Mouse (Mus musculus) midbrain, postnatal 0 days (tissue): ENCODE measurements at regions not wholly inside any gene's neighbourhood (a gene's known extent, or its start where the extent isn't known, plus 50 kb on each side); places are given as distances from the start of the nearest gene placed in this dataset.

Experiments used
- ATAC-seq: fragments of 200-750 bp; cut with Nextera tagmentation; 2 replicates; pipeline ENCODE4 v1.8.0; 2017; ENCODE audit warnings: moderate number of reproducible peaks, mild to moderate bottlenecking, moderate TSS enrichment, moderate library complexity; ENCODE audit not compliant: low FRiP score
- DNase-seq: peaks from one replicate; pipeline ENCODE4 v3.0.0-alpha.2; 2015; ENCODE audit warnings: low spot score
- H3K27ac ChIP-seq: fragments of 300-500 bp; sonication (generic); 2 replicates; pipeline ENCODE4 v1.5.1; 2014; ENCODE audit warnings: low read depth, mild to moderate bottlenecking, low read length, mixed read lengths
- H3K27me3 ChIP-seq: fragments of 300-500 bp; sonication (generic); 2 replicates; pipeline ENCODE4 v1.6.1; 2014; ENCODE audit warnings: low read length, control low read depth, mixed read lengths; ENCODE audit not compliant: insufficient read depth
- H3K36me3 ChIP-seq: fragments of 300-500 bp; sonication (generic); 2 replicates; pipeline ENCODE4 v1.6.1; 2014; ENCODE audit warnings: low read length, control low read depth, mixed read lengths; ENCODE audit not compliant: insufficient read depth
- H3K4me1 ChIP-seq: fragments of 300-500 bp; sonication (generic); 2 replicates; pipeline ENCODE4 v1.6.1; 2014; ENCODE audit warnings: mild to moderate bottlenecking, control low read depth, antibody characterized with exemption, low read length, mixed read lengths; ENCODE audit not compliant: insufficient read depth
- H3K4me2 ChIP-seq: fragments of 300-500 bp; sonication (generic); 2 replicates; pipeline ENCODE4 v1.6.1; 2014; ENCODE audit warnings: low read depth, mild to moderate bottlenecking, low read length, mixed read lengths; ENCODE audit not compliant: poor library complexity, severe bottlenecking
- H3K4me3 ChIP-seq: fragments of 300-500 bp; sonication (generic); 2 replicates; pipeline ENCODE4 v1.5.1; 2014; ENCODE audit warnings: low read depth, mild to moderate bottlenecking, low read length, moderate library complexity
- H3K9ac ChIP-seq: fragments of 300-500 bp; sonication (generic); replicated peaks from 2 replicates; pipeline ENCODE4 v1.6.1; 2014; ENCODE audit warnings: mild to moderate bottlenecking, low read length, moderate library complexity, mixed read lengths; ENCODE audit not compliant: poor library complexity, severe bottlenecking
- H3K9me3 ChIP-seq: fragments of 300-500 bp; sonication (generic); 2 replicates; pipeline ENCODE4 v1.6.1; 2016; ENCODE audit warnings: low read length, control low read depth
- CTCF ChIP-seq: IDR thresholded peaks from 2 replicates; pipeline ENCODE4 v1.5.1; 2016; ENCODE audit warnings: antibody characterized with exemption, mild to moderate bottlenecking
- WGBS: fragments of 180-500 bp; shearing (Covaris S2); extraction: QIAGEN DNeasy Blood & Tissue Kit; methylation state at CpG from one replicate; pipeline ENCODE4 v1.1.7; 2014; 5-methylcytosine and 5-hydroxymethylcytosine counted together

GRCm38 (mm10) chr13:48371060-48371459 lies 110.0 kb downstream of the Id4 start:
- no peak for TF ChIP-seq CTCF
- Histone ChIP-seq H3K27ac (no peak overlapping the region), H3K4me1 (no peaks in the 10 kb centered on the region), H3K4me2 (no peak overlapping the region), H3K9ac (no peak overlapping the region), H3K9me3 (no peaks in the 10 kb centered on the region), H3K36me3 (no peaks in the 10 kb centered on the region), H3K4me3 (no peak overlapping the region), H3K27me3 (no peaks in the 10 kb centered on the region)
- DNase-seq (no peak), ATAC-seq (no peak)
- 22% methylated on average over 9 of the region's 9 CpGs for WGBS

- no peaks in the 10 kb centered on the region for H3K9me3 ChIP-seq
- DNase-seq (no peak), ATAC-seq (no peak)
- H3K4me3 ChIP-seq: no peak overlapping the region
- H3K27me3 ChIP-seq: no peaks in the 10 kb centered on the region
- WGBS: 52% methylated on average over 4 of the region's 4 CpGs
- H3K4me2 ChIP-seq: no peak overlapping the region
- TF ChIP-seq CTCF: no peak
- no peaks in the 10 kb centered on the region for H3K4me1 ChIP-seq
- no peak overlapping the region for H3K9ac ChIP-seq
- no peaks in the 10 kb centered on the region for H3K36me3 ChIP-seq
- no peak overlapping the region for H3K27ac ChIP-seq
These were observed 115.4 kb downstream of the Id4 start for GRCm38 (mm10) chr13:48376405-48376804.

- WGBS: 47% methylated on average over 13 of the region's 13 CpGs
- no peaks in the 10 kb centered on the region for H3K9me3 ChIP-seq
- DNase-seq (peak; percentile 41), ATAC-seq (no peak)
- no peak overlapping the region for H3K4me2 ChIP-seq
- H3K36me3 ChIP-seq: no peaks in the 10 kb centered on the region
- H3K4me1 ChIP-seq: peaks cover 11% of the 10 kb centered on the region; the same call in 1 of the 2 replicates
- TF ChIP-seq CTCF: no peak
- no peaks in the 10 kb centered on the region for H3K27me3 ChIP-seq
- H3K4me3 ChIP-seq: no peak overlapping the region
- H3K27ac ChIP-seq: peak overlapping the region; percentile 18; the same call in 1 of the 2 replicates
- 0 out of 2 replicates have a peak overlapping the region, but pooled peaks have one; percentile 24 for H3K9ac ChIP-seq
These were observed 122.8 kb downstream of the Id4 start for GRCm38 (mm10) chr13:48383580-48384445.

- no peak for TF ChIP-seq CTCF
- Histone ChIP-seq H3K4me3 (no peak overlapping the region), H3K27me3 (no peaks in the 10 kb centered on the region), H3K36me3 (no peaks in the 10 kb centered on the region), H3K4me1 (peaks cover 11% of the 10 kb centered on the region; the same call in 1 of the 2 replicates), H3K9me3 (no peaks in the 10 kb centered on the region), H3K4me2 (peak overlapping the region; percentile 20; the same call in 1 of the 2 replicates), H3K27ac (no peak overlapping the region; the same call in 1 of the 2 replicates), H3K9ac (0 out of 2 replicates have a peak overlapping the region, but pooled peaks have one; percentile 24)
- ATAC-seq (no peak), DNase-seq (no peak)
- 45% methylated on average over 11 of the region's 11 CpGs for WGBS
These were observed 123.9 kb downstream of the Id4 start for GRCm38 (mm10) chr13:48384901-48385300.

GRCm38 (mm10) chr13:48391126-48391525 lies 122.1 kb downstream of the Zfp169 start:
- WGBS: 87% methylated on average over 11 of the region's 11 CpGs
- Histone ChIP-seq H3K4me1 (no peaks in the 10 kb centered on the region), H3K4me3 (no peak overlapping the region), H3K9me3 (no peaks in the 10 kb centered on the region), H3K27ac (peak overlapping the region; percentile 43; the same call in 1 of the 2 replicates), H3K9ac (no peak overlapping the region), H3K4me2 (no peak overlapping the region), H3K27me3 (no peaks in the 10 kb centered on the region), H3K36me3 (no peaks in the 10 kb centered on the region)
- no peak for TF ChIP-seq CTCF
- DNase-seq: no peak
- no peak for ATAC-seq

- H3K36me3 ChIP-seq: no peaks in the 10 kb centered on the region
- no peak overlapping the region for H3K27ac ChIP-seq
- no peaks in the 10 kb centered on the region for H3K27me3 ChIP-seq
- ATAC-seq: no peak
- H3K4me2 ChIP-seq: no peak overlapping the region
- TF ChIP-seq CTCF: no peak
- no peaks in the 10 kb centered on the region for H3K9me3 ChIP-seq
- no peaks in the 10 kb centered on the region; the same call in 1 of the 2 replicates for H3K4me1 ChIP-seq
- no peak for DNase-seq
- 23% methylated on average over 1 of the region's 1 CpGs for WGBS
- no peak overlapping the region for H3K9ac ChIP-seq
- no peak overlapping the region for H3K4me3 ChIP-seq
These were observed 115.5 kb downstream of the Zfp169 start for GRCm38 (mm10) chr13:48397761-48398160.
